Mouse (Mus musculus) heart, embryonic 11.5 days (tissue): ENCODE measurements around the gene Rbmx. TPM values are rescaled to one million over a fixed set of nuclear protein-coding genes. Genes with fewer than 3 reads are reported as not detected.

ENCODE experiments used
- ATAC-seq: fragments of 200-750 bp; cut with Nextera tagmentation; replicated peaks from 2 replicates; pipeline ENCODE4 v1.8.0; 2017; ENCODE audit warnings: moderate library complexity; ENCODE audit not compliant: insufficient number of reproducible peaks, low FRiP score, low TSS enrichment
- H3K27ac ChIP-seq: fragments of 300-500 bp; sonication (generic); 2 replicates; pipeline ENCODE4 v1.5.1; 2014; ENCODE audit warnings: mild to moderate bottlenecking, low read depth, low read length
- H3K27me3 ChIP-seq: fragments of 300-500 bp; sonication (generic); 2 replicates; pipeline ENCODE4 v1.6.1; 2014; ENCODE audit warnings: mild to moderate bottlenecking, low read length, mixed read lengths; ENCODE audit not compliant: control insufficient read depth, insufficient read depth
- H3K36me3 ChIP-seq: fragments of 300-500 bp; sonication (generic); 2 replicates; pipeline ENCODE4 v1.6.1; 2014; ENCODE audit warnings: mild to moderate bottlenecking, low read length, moderate library complexity, mixed read lengths; ENCODE audit not compliant: control insufficient read depth, insufficient read depth
- H3K4me1 ChIP-seq: fragments of 300-500 bp; sonication (generic); 2 replicates; pipeline ENCODE4 v1.6.1; 2014; ENCODE audit warnings: low read length; ENCODE audit not compliant: control insufficient read depth, insufficient read depth
- H3K4me2 ChIP-seq: fragments of 300-500 bp; sonication (generic); 2 replicates; pipeline ENCODE4 v1.6.1; 2014; ENCODE audit warnings: mild to moderate bottlenecking, moderate library complexity
- H3K4me3 ChIP-seq: fragments of 300-500 bp; sonication (generic); 2 replicates; pipeline ENCODE4 v1.5.1; 2014; ENCODE audit warnings: low read depth, low read length
- H3K9ac ChIP-seq: fragments of 300-500 bp; sonication (generic); 2 replicates; pipeline ENCODE4 v1.6.1; 2014; ENCODE audit warnings: mild to moderate bottlenecking, low read depth, low read length, moderate library complexity
- H3K9me3 ChIP-seq: fragments of 300-500 bp; sonication (generic); replicated peaks from 2 replicates; pipeline ENCODE4 v1.6.1; 2016; ENCODE audit warnings: low read length; ENCODE audit not compliant: control insufficient read depth
- WGBS: fragments of 180-500 bp; shearing (Covaris S2); extraction: QIAGEN DNeasy Blood & Tissue Kit; methylation state at CpG from one replicate; pipeline ENCODE4 v1.1.7; 2014; ENCODE audit not compliant: insufficient replicate concordance; 5-methylcytosine and 5-hydroxymethylcytosine counted together
- polyA plus RNA-seq: library from polyadenylated mRNA; unstranded; fragments of >200 nt; fragmentation: Nextera tagmentation; extraction: Ambion mirVana; gene quantifications from 2 replicates; pipeline ENCODE4 v1.2.1, GENCODE M21; 2014

Rbmx gene
- polyA plus RNA-seq, 1 experiment from 2014 or later = 94.5 TPM

DNA sequence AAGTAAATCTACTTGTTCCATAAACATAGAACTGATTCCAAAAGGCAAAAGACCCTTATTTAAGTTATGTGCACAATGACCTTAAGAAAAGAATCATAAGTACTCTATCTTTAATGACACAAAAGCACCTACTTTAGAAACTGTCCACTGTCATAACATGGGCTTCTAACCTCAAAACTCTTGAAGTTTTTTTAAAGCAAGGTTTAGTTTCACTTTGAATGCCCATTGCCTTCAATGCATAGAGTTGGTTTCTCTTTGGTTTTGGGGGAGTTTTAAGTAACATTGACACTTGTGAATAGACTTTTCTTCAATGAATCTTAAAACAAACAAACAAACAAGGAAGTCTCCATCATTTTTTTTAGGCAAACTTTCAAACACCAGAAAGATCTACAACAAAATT lies 55.3 kb downstream of the Rbmx start:
- no peaks in the 10 kb centered on the region for H3K9me3 ChIP-seq
- H3K4me1 ChIP-seq = no peaks in the 10 kb centered on the region
- H3K27ac ChIP-seq = no peak overlapping the region
- H3K36me3 ChIP-seq = no peaks in the 10 kb centered on the region
- no peak for ATAC-seq
- no peak overlapping the region for H3K4me2 ChIP-seq
- no peaks in the 10 kb centered on the region; the same call in 1 of the 2 replicates for H3K27me3 ChIP-seq
- H3K4me3 ChIP-seq = no peak overlapping the region
- no peak overlapping the region for H3K9ac ChIP-seq

DNA sequence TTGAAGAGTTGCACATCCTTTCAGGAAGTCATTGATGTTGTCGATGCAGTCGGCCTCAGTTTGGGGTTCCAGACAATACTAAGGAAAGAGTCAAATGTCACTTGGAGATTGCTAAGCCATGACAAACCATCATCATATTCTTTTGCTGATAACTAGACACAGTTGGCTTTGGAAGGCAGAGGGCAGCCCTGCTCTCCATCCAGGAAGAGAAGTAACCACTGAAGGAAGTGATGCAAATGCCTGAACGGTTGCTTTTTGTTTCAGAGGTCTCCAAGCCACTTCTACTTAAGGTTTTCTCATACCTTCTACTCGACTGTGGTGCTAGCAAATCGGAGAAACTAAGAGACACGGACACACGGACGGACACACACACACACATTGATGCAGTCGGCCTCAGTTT lies 55.9 kb downstream of the Rbmx start:
- Histone ChIP-seq H3K4me1 (no peaks in the 10 kb centered on the region), H3K27me3 (no peaks in the 10 kb centered on the region; the same call in 1 of the 2 replicates), H3K4me3 (no peak overlapping the region), H3K27ac (no peak overlapping the region), H3K9ac (no peak overlapping the region), H3K9me3 (no peaks in the 10 kb centered on the region), H3K4me2 (no peak overlapping the region), H3K36me3 (no peaks in the 10 kb centered on the region)
- no peak for ATAC-seq
- WGBS = 79% methylated on average over 9 of the region's 9 CpGs

DNA sequence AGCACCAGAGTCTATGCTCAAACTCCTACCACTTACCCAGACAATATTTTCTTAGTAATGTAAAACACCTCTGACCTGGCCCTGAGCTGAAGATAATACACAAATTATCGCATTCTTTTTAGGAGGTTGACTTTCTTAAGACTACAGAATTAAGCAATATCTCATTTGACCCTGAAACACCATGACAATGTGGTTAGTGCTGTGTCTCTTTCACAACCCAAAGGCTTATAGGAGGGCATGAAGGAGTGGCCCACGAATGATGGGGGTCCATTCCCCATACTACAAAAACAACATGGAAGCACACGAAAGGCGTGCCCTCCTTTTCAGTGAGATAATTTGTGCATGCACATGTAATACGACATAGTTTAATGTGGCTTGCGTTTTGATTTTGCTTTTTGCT lies 57.5 kb downstream of the Rbmx start:
- no peak for ATAC-seq
- 82% methylated on average over 6 of the region's 6 CpGs for WGBS
- H3K27me3 ChIP-seq = no peaks in the 10 kb centered on the region; the same call in 1 of the 2 replicates

More for the DNA sequence above, 57.5 kb downstream of the Rbmx start:
- no peaks in the 10 kb centered on the region for H3K4me1 ChIP-seq
- no peak overlapping the region for H3K27ac ChIP-seq
- H3K36me3 ChIP-seq = no peaks in the 10 kb centered on the region
- no peaks in the 10 kb centered on the region for H3K9me3 ChIP-seq
- H3K4me2 ChIP-seq = no peak overlapping the region
- H3K9ac ChIP-seq = no peak overlapping the region
- no peak overlapping the region for H3K4me3 ChIP-seq

Other genes with a start within 250 kb of the Rbmx start
- not detected in 2 replicates for gene Cd40lg, start 180.9 kb downstream of the Rbmx start, polyA plus RNA-seq
- 26.5 and 31.9 TPM in 2 replicates for gene Arhgef6, start 54.3 kb downstream of the Rbmx start, polyA plus RNA-seq
- not detected in 2 replicates for gene Gm364, start 16.1 kb upstream of the Rbmx start, polyA plus RNA-seq
- not detected in 2 replicates for gene Gpr101, start 110.7 kb upstream of the Rbmx start, polyA plus RNA-seq